ENCODE assay signal across 16 mouse cellular contexts in genomic region chr5:114949316-114949715, GRCm38 (mm10). TPM values are rescaled to one million over a fixed set of nuclear protein-coding genes. Genes with fewer than 3 reads are reported as not detected.
DNase-seq lines count a peak whose midpoint lies in the region; ATAC-seq lines count a peak whose summit lies in the region.
"Had no signal": no experiment of that assay in that cellular context is flagged by ENCODE, and none has a peak within 500 bp of the region (broad histone marks: within the 10 kb centered on the region; RNA-seq: fewer than 3 reads in every experiment).

No protein-coding gene starts in this region.

- peaks cover 9% of the 10 kb centered on the region for H3K4me1 ChIP-seq in heart, embryonic 16.5 days (ENCODE audit: control insufficient read depth, insufficient read depth, low read length)
- H3K4me1 ChIP-seq in neural tube, embryonic 14.5 days (ENCODE audit: control insufficient read depth, insufficient read depth, low read length), result no peaks in the 10 kb centered on the region
- H3K4me1 ChIP-seq in neural tube, embryonic 15.5 days, result peaks cover 13% of the 10 kb centered on the region; the same call in 1 of the 2 replicates
- no peaks in the 10 kb centered on the region; the same call in 1 of the 2 replicates for H3K4me1 ChIP-seq in embryonic facial prominence, embryonic 12.5 days
- H3K4me1 ChIP-seq: forebrain, embryonic 15.5 days had no signal

- H3K4me2 ChIP-seq in heart, embryonic 16.5 days (ENCODE audit: low read depth, low read length), result no peak overlapping the region
- H3K4me2 ChIP-seq in neural tube, embryonic 14.5 days (ENCODE audit: low read depth, low read length), result no peak overlapping the region
- no peak overlapping the region for H3K4me2 ChIP-seq in neural tube, embryonic 15.5 days
- H3K4me2 ChIP-seq in embryonic facial prominence, embryonic 12.5 days (replicated peaks), result no peak overlapping the region
- H3K4me2 ChIP-seq: forebrain, embryonic 15.5 days; hindbrain, embryonic 15.5 days; lung, embryonic 15.5 days had no signal

- WGBS in heart, embryonic 16.5 days, result 65% methylated on average over 5 of the region's 5 CpGs
- whole genome bisulfite sequencing in neural tube, embryonic 14.5 days, result 49% methylated on average over 5 of the region's 5 CpGs
- WGBS in neural tube, embryonic 15.5 days, result 63% methylated on average over 5 of the region's 5 CpGs
- 58% methylated on average over 5 of the region's 5 CpGs for WGBS in embryonic facial prominence, embryonic 12.5 days

- H3K4me3 ChIP-seq in heart, embryonic 16.5 days (ENCODE audit: low read length), result no peak overlapping the region
- no peak overlapping the region for H3K4me3 ChIP-seq in neural tube, embryonic 14.5 days (ENCODE audit: low read depth, low read length)
- no peak overlapping the region for H3K4me3 ChIP-seq in neural tube, embryonic 15.5 days (replicated peaks)
- H3K4me3 ChIP-seq in embryonic facial prominence, embryonic 12.5 days, result no peak overlapping the region
- H3K4me3 ChIP-seq: forebrain, embryonic 15.5 days; hindbrain, embryonic 15.5 days; lung, embryonic 15.5 days; myocyte had no signal

- H3K9ac ChIP-seq in heart, embryonic 16.5 days (ENCODE audit: low read length), result no peak overlapping the region
- H3K9ac ChIP-seq in neural tube, embryonic 14.5 days (replicated peaks; ENCODE audit: low read depth, low read length), result no peak overlapping the region
- no peak overlapping the region for H3K9ac ChIP-seq in neural tube, embryonic 15.5 days (replicated peaks)
- no peak overlapping the region for H3K9ac ChIP-seq in embryonic facial prominence, embryonic 12.5 days
- H3K9ac ChIP-seq: forebrain, embryonic 15.5 days; hindbrain, embryonic 15.5 days; lung, embryonic 15.5 days had no signal

- no peak for ATAC-seq in heart, embryonic 16.5 days (replicated peaks; ENCODE audit: extremely low read depth, insufficient read depth, low FRiP score)
- no peak for ATAC-seq in neural tube, embryonic 14.5 days (ENCODE audit: low read depth)
- ATAC-seq in neural tube, embryonic 15.5 days (ENCODE audit: low FRiP score), result no peak
- ATAC-seq in embryonic facial prominence, embryonic 12.5 days (ENCODE audit: insufficient number of reproducible peaks, insufficient read depth, low FRiP score, low TSS enrichment), result peak; percentile 42; the same call in 1 of the 2 replicates
- ATAC-seq: forebrain, embryonic 15.5 days had no signal

- 0 out of 2 replicates have a peak overlapping the region, but pooled peaks have one; percentile 3 for H3K27ac ChIP-seq in heart, embryonic 16.5 days (ENCODE audit: low read length)
- peak overlapping the region; percentile 28 for H3K27ac ChIP-seq in neural tube, embryonic 14.5 days (ENCODE audit: low read depth, low read length)
- no peak overlapping the region; the same call in 1 of the 2 replicates for H3K27ac ChIP-seq in neural tube, embryonic 15.5 days (replicated peaks)
- peak overlapping the region; percentile 36; the same call in 1 of the 2 replicates for H3K27ac ChIP-seq in embryonic facial prominence, embryonic 12.5 days
- H3K27ac ChIP-seq: forebrain, embryonic 15.5 days; hindbrain, embryonic 15.5 days; lung, embryonic 15.5 days had no signal

- no peak for DNase-seq in heart, adult 11 months
- peak; percentile 33 for DNase-seq in retina, postnatal 7 days (ENCODE audit: low read depth, low spot score)
- no peak for DNase-seq in heart, postnatal 10 days
- no peak for DNase-seq in testis, postnatal 10 days (ENCODE audit: low spot score)
- DNase-seq: thymus, postnatal 14 days had no signal

- peaks cover 24% of the 10 kb centered on the region for H3K36me3 ChIP-seq in heart, embryonic 16.5 days (ENCODE audit: control insufficient read depth, insufficient read depth)
- H3K36me3 ChIP-seq in neural tube, embryonic 14.5 days (ENCODE audit: control insufficient read depth, insufficient read depth, low read length), result peaks cover 30% of the 10 kb centered on the region
- H3K36me3 ChIP-seq in neural tube, embryonic 15.5 days, result peaks cover 42% of the 10 kb centered on the region
- peaks cover 47% of the 10 kb centered on the region for H3K36me3 ChIP-seq in embryonic facial prominence, embryonic 12.5 days

- H3K27me3 ChIP-seq in heart, embryonic 16.5 days (ENCODE audit: control insufficient read depth, insufficient read depth, low read length), result no peaks in the 10 kb centered on the region; the same call in 1 of the 2 replicates
- H3K27me3 ChIP-seq in neural tube, embryonic 14.5 days (ENCODE audit: control insufficient read depth, insufficient read depth, low read length), result no peaks in the 10 kb centered on the region
- H3K27me3 ChIP-seq in neural tube, embryonic 15.5 days (replicated peaks), result no peaks in the 10 kb centered on the region
- no peaks in the 10 kb centered on the region for H3K27me3 ChIP-seq in embryonic facial prominence, embryonic 12.5 days
- H3K27me3 ChIP-seq: forebrain, embryonic 15.5 days; hindbrain, embryonic 15.5 days; lung, embryonic 15.5 days had no signal

- intact Hi-C loops in heart, postnatal 10 days (cut with DNase I), result no loop called here

- H3K9me3 ChIP-seq in heart, embryonic 16.5 days (replicated peaks; ENCODE audit: control insufficient read depth, low read length), result no peaks in the 10 kb centered on the region
- no peaks in the 10 kb centered on the region for H3K9me3 ChIP-seq in neural tube, embryonic 14.5 days (ENCODE audit: control insufficient read depth, low read length)
- no peaks in the 10 kb centered on the region for H3K9me3 ChIP-seq in neural tube, embryonic 15.5 days (replicated peaks)
- H3K9me3 ChIP-seq in embryonic facial prominence, embryonic 12.5 days, result no peaks in the 10 kb centered on the region
- H3K9me3 ChIP-seq: forebrain, embryonic 15.5 days; hindbrain, embryonic 15.5 days; lung, embryonic 15.5 days had no signal

RNA-seq across cellular contexts. Expression of gene 2210016L21Rik, which starts 7.4 kb away (rescaled TPM):
- 32.6 and 37.1 TPM in 2 replicates for polyA plus RNA-seq in heart, embryonic 16.5 days (2015; fragmentation: Nextera tagmentation; extraction: Ambion mirVana)
- 125 and 139 TPM in 2 replicates for polyA plus RNA-seq in neural tube, embryonic 14.5 days (2014; fragmentation: Nextera tagmentation; extraction: Ambion mirVana)
- 138 and 147 TPM in 2 replicates for polyA plus RNA-seq in neural tube, embryonic 15.5 days (2015; fragmentation: Nextera tagmentation; extraction: Ambion mirVana)
- 65.4 and 73.8 TPM in 2 replicates for polyA plus RNA-seq in embryonic facial prominence, embryonic 12.5 days (2016; fragmentation: Nextera tagmentation; extraction: Ambion mirVana)
- total RNA-seq in heart, postnatal 10 days (2021), result 10 to 100 TPM; 27.1 to 30.3 TPM

RNA-seq across cellular contexts. Expression of gene Hnf1a, which starts 21.6 kb away (rescaled TPM):
- 0.22 and 0.46 TPM in 2 replicates for polyA plus RNA-seq in heart, embryonic 16.5 days (2015; fragmentation: Nextera tagmentation; extraction: Ambion mirVana)
- 0.11 TPM in 1 of 2 replicates, not detected in the other for polyA plus RNA-seq in neural tube, embryonic 14.5 days (2014; fragmentation: Nextera tagmentation; extraction: Ambion mirVana)
- polyA plus RNA-seq in neural tube, embryonic 15.5 days (2015; fragmentation: Nextera tagmentation; extraction: Ambion mirVana), result 0.05 and 1.6 TPM in 2 replicates
- 0.05 TPM in 1 of 2 replicates, not detected in the other for polyA plus RNA-seq in embryonic facial prominence, embryonic 12.5 days (2016; fragmentation: Nextera tagmentation; extraction: Ambion mirVana)
- total RNA-seq in heart, postnatal 10 days (2021), result not detected
- total RNA-seq: adrenal gland, postnatal 25 days; heart, adult 8-10 months; left cerebral cortex, postnatal 14 days had no signal
- polyA plus RNA-seq: forebrain, embryonic 15.5 days; myocyte had no signal

RNA-seq across cellular contexts. Expression of gene Oasl1, which starts 26.3 kb away (rescaled TPM):
- polyA plus RNA-seq in heart, embryonic 16.5 days (2015; fragmentation: Nextera tagmentation; extraction: Ambion mirVana), result 0.89 and 1.4 TPM in 2 replicates
- 0.52 and 0.55 TPM in 2 replicates for polyA plus RNA-seq in neural tube, embryonic 14.5 days (2014; fragmentation: Nextera tagmentation; extraction: Ambion mirVana)
- polyA plus RNA-seq in neural tube, embryonic 15.5 days (2015; fragmentation: Nextera tagmentation; extraction: Ambion mirVana), result 0.79 and 1.2 TPM in 2 replicates
- 0.38 and 0.65 TPM in 2 replicates for polyA plus RNA-seq in embryonic facial prominence, embryonic 12.5 days (2016; fragmentation: Nextera tagmentation; extraction: Ambion mirVana)
- under 1 TPM; 0.40 to 0.50 TPM for total RNA-seq in heart, postnatal 10 days (2021)
- total RNA-seq: left cerebral cortex, postnatal 14 days had no signal

RNA-seq across cellular contexts. Expression of gene Oasl2, which starts 52.6 kb away (rescaled TPM):
- polyA plus RNA-seq in heart, embryonic 16.5 days (2015; fragmentation: Nextera tagmentation; extraction: Ambion mirVana), result 15.4 and 26.9 TPM in 2 replicates
- 3.2 and 4.3 TPM in 2 replicates for polyA plus RNA-seq in neural tube, embryonic 14.5 days (2014; fragmentation: Nextera tagmentation; extraction: Ambion mirVana)
- polyA plus RNA-seq in neural tube, embryonic 15.5 days (2015; fragmentation: Nextera tagmentation; extraction: Ambion mirVana), result 4.2 and 22.0 TPM in 2 replicates
- 2.4 and 4.2 TPM in 2 replicates for polyA plus RNA-seq in embryonic facial prominence, embryonic 12.5 days (2016; fragmentation: Nextera tagmentation; extraction: Ambion mirVana)
- 1 to 10 TPM; 2.2 to 3.7 TPM for total RNA-seq in heart, postnatal 10 days (2021)
